Mouse (Mus musculus): ENCODE measurements around the gene Gm49333.

Gene Gm49333

DNA sequence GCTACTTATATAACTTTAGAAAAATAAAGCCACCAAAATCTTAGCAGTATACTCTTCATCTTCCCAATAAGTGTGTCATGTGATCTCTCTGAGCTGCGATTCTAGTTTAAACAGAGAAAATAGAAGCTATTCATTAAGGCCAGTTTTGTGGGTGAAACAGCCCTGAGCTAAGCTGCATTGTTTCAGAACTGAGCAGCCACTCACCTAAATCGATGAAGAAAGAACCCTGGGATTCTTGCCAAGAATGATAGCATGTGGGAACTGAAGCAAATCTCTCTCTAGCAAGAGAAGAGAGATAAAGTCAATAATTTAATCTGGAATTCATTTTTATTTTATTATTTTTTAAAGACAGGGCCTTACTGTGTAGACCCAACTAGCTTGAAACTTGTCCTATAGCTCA lies 11.8 kb downstream of the Gm49333 start:
- 25% methylated on average over 2 of the region's 2 CpGs for WGBS

DNA sequence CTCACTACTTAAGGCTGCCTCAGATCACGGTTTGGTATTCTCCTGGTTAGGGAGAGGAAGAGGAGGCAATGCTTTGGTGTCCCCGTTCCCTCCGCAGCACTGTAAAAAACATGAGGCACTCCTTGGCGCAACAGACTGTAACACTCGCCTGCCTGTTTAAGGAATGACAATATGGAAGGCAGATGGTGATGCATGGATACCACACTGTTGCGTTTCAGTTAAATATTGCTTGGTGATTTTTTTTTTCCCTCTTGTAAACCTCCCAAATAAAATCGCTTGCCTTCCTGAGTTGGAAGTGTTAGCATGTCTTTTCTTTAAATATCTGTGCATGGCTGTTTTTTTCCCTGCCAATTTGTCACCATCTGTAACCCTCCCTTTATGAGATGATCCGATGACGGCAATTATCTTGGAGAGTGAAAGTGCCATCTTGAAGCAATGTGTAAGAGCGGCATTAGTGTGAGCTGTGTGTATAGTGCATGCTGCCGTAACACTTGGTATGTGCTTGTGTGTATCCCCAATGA lies 17.5 kb downstream of the Gm49333 start:
- 41% methylated on average over 11 of the region's 11 CpGs for WGBS

DNA sequence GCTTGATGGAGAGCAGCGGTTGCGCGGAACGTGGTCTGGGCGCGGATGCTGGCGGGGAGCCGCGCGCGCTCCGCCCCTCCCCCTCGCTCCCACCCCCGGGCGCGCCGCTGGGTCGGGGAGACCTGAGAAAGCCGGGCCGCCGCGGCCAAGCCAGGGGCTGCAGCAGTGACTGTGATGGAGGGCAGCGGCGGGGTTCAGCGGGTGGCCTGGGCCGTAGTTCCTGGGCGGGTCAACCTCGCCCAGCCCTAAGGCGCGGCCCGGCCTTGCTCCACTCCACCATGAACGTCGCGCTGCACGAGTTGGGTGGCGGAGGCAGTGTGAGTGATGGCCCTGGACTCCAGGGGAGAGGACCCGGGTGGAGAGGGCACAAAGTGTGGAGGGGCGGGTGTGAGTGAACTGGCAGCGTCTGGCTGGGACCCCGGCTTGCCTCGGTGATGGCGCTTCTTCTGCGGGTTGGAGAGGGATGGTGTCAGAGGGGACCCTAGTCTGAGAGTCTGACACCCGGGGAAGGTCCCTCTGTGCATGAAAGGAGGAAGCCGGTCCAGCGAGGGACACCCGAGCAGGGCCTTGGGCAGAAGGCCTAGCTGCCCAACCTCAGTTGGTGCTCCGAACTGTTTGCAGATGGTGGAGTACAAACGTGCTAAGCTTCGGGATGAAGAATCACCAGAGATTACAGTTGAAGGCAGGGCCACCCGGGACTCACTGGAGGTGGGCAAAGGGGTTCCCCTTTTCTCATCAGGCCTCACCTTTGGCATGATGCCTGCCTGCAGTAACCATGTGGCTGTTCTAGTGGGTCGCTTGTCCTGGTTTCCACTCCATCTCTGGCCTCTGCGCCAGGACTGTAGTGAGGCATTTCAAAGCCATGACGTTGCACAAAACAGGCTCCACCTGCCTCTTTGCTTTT lies 18.6 kb downstream of the Gm49333 start, which contains the start of gene Ece2:
Gene Ece2, plus strand, starts transcription at position 98 of the 904 bp plus-strand sequence.
- 7% methylated on average over 54 of the region's 54 CpGs for WGBS

DNA sequence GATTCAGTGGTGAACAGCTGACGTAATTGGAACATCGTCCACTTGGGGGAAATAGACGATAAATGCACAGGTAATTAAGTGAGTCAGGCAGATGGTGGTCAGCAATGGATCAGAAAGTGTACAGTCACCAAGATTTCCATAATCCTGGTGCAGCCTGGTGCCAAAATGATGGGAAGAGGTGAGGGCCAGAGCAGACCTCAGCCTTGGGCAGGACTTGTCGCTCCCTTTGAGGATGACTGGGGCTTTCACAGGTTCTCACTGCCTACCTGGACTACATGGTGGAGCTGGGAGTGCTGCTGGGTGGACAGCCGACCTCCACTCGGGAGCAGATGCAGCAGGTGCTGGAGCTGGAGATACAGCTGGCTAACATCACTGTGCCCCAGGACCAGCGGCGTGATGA lies 26.0 kb downstream of the Gm49333 start:
- 87% methylated on average over 8 of the region's 8 CpGs for WGBS

DNA sequence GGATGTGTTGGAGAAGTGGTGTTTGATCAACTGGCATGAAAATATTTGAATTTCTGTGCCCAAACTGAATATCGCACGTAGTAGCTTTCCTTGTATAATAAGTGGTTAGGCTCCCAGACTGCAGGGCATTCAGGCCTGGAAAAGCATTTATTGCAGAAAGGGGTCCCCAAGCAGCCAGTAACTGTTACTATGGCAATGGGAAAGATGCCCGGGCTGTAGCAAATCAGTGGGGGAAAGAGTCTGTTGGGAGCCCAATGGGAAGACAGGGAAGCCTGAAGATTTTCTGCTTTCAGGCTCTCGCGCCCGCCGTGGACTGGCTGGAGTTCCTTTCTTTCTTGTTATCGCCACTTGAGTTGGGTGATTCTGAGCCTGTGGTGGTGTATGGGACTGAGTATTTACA lies 27.0 kb downstream of the Gm49333 start:
- 30% methylated on average over 8 of the region's 8 CpGs for WGBS

DNA sequence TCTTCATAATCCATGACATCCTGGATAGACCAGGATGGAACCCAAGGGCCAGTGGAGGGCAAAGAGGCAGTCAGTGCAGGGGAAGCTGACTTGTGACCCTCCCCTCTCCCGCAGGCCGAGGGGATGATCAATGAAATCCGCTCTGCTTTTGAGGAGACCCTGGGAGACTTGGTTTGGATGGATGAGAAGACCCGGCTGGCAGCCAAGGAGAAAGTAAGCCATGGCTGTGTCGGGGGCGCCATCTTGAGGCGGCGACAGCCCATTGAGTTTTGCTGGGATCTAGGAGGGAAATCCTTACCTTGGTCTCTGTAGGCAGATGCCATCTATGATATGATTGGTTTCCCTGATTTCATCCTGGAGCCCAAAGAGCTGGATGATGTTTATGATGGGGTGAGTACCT lies 30.8 kb downstream of the Gm49333 start:
- WGBS, result under 1% methylated on average over 8 of the region's 8 CpGs

DNA sequence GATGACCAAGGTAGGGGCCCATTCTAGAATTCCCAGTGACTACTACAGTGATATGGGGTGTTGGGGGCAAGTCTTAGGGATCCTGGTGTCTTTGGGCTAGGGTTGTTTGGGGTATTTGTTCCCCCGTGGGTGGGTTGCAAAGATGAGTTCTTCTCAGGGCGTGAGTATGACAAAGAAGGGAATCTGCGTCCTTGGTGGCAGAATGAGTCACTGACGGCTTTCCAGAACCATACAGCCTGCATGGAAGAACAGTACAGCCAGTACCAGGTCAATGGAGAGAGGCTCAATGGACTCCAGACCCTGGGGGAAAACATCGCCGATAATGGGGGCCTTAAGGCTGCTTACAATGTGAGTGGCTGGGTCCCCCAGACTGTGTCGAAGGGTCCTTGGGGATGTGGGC lies 32.5 kb downstream of the Gm49333 start:
- 87% methylated on average over 7 of the region's 7 CpGs for WGBS

DNA sequence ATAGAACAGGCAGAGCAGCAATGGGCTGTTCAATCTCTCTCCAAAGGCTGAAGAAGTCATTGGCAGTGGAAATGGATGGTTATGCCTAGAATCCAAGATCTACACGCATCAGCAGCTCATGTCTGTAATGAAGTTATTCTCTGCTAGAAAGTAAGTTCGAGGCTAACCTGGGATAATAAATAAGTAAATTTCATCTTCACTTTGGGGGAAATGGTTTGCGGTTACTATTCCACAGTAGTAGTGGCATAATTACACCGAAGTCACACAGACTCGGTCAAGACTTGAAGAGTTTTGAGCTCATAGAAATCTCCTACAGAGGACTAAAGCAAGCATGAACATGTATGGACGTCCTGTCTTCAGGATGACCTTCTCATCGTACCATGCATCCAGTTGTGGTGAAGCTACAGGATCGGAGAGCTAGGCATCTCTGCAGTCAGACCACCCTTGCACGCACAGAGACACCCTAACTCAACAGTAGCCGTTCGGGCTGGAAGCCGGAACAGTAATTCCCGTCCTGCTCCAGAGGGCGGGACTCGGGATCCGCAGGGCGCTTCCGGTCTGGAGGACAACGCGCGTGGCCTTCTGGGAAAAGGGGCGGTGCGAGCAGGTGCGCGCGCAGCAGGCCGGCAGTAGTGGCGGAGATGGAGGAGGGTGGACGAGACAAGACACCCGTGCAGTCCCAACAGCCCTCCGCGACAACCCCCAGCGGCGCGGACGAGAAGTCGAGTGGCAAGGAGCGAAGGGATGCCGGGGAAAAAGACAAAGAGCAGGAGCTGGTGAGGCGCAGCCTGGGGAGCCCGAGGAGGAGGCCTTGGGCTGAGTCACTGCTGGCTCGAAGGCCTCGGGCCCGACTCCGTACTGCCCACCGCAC lies 39.9 kb downstream of the Gm49333 start, which contains the start of gene Psmd2:
Gene Psmd2, plus strand, starts transcription at position 577 of the 871 bp plus-strand sequence.
- WGBS, result 1% methylated on average over 46 of the region's 46 CpGs

DNA sequence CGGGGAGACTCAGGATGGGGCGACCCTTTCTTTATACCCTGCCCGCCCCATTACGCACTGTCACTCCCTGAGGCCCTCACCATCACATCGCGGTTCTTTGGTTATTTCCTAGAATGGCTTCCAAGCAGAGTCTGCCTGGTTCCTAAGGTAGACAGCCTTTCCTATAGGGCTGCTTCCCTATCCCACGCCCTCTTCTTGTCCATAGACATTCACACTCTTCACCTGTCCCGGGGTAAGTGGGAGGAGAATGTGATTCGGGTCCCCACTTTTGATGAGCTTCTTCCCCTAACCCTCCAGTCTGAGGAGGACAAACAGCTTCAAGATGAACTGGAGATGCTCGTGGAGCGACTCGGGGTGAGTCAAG lies 40.5 kb downstream of the Gm49333 start:
- WGBS, result 5% methylated on average over 12 of the region's 12 CpGs

DNA sequence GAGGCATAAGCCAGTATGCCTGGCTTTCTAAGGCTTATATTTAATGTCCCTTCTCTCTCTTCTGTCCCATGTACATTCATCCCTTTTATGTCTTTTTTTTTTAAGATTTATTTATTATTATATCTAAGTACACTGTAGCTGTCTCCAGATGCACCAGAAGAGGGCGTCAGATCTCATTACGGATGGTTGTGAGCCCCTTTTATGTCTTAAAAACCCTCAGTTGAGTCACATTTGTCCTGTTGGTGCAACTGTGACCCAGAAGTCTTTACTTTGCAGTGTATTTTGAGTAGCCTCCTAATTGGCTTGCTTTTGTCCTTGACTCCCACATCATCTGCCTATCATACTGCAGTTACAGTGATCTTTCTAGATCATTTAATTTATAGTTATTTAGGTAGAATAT lies 41.9 kb downstream of the Gm49333 start:
- 40% methylated on average over 2 of the region's 2 CpGs for WGBS

DNA sequence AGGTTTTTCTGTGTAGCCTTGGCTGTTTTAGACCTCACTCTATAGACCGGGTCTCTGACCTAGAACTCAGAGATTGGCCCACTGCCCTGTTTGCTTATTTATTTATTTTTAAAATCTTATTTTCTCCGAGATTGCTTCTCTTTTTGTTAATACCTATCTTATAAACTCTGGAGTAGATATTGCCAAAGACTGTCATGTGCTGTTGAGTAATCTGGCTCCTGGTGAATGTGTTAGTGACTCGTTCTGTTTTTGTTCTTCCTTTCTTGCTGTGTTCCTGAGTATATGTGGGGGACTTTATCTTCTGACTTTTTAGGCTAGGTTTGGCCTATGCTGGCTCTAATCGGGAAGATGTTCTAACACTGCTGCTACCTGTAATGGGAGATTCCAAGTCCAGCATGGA lies 46.3 kb downstream of the Gm49333 start:
- WGBS, result 73% methylated on average over 4 of the region's 4 CpGs

DNA sequence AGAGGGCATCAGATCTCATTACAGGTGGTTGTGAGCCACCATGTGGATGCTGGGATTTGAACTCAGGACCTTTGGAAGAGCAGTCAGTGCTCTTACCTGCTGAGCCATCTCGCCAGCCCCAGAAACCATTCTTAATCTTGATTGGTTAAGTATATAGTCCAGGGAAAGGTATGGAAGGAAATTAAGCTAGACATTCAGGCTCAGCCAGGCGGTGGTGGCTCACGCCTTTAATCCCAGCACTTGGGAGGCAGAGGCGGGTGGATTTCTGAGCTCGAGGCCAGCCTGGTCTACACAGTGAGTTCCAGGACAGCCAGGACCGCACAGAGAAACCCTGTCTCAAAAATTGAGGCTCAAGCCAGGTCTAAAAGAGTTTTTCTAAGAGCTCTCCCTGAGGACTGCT lies 56.6 kb downstream of the Gm49333 start, which contains the start of gene Eif4g1:
Gene Eif4g1, plus strand, starts transcription at position 301 of the 400 bp plus-strand sequence.
- WGBS, result 96% methylated on average over 5 of the region's 6 CpGs

DNA sequence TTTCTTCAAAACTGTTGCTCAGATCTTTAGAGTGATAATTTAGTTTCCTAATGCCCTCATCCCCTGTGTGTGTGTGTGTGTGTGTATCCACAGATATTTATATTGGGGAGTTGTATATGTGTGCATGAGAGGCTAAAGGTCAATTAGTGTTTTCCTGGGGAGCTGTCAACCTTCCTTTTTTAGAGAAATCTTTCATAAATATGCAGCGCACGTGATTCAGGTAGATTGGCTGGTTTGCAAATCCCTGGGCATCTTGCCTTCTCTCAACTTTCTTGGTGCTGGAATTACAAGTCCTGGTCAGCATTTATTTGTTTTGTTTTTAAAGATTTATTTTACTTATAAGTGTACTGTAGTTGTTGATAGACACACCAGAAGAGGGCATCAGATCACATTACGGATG lies 58.9 kb downstream of the Gm49333 start:
- WGBS, result 89% methylated on average over 3 of the region's 3 CpGs

DNA sequence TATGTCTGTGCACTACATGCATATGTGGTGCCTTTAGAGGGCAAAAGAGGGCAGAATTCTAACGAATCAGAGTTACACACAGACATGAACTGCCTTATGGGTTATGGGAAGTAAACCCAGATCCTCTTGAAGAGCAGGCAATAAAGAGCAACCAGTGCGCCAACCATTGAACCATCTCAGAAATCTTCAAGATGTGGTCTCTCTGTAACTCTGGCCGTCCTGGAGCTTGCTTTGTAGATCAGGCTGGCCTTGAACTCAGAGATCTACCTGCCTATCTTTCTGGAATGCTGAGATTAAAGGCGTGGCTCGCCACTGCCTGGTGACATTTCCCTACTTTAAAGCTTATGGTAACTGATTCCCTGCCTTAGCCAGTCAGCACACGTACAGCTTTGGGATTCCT lies 60.5 kb downstream of the Gm49333 start:
- 21% methylated on average over 6 of the region's 6 CpGs for WGBS

DNA sequence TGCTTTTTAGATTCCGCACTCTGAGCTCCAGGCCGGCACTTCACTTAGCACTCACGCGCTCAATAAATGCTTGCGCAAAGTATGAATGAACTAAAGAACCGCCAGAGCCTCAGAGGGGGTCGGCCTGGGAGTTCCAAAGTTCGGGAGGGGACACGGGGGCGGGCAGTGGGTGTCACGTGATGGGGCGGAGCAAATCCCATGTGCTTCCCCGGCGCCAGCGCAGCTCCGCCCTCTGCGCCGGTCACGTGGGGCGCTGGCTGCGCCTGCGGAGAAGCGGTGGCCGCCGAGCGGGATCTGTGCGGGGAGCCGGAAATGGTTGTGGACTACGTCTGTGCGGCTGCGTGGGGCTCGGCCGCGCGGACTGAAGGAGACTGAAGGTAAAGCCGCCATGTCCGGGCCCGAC lies 61.1 kb downstream of the Gm49333 start:
- under 1% methylated on average over 37 of the region's 38 CpGs for WGBS

DNA sequence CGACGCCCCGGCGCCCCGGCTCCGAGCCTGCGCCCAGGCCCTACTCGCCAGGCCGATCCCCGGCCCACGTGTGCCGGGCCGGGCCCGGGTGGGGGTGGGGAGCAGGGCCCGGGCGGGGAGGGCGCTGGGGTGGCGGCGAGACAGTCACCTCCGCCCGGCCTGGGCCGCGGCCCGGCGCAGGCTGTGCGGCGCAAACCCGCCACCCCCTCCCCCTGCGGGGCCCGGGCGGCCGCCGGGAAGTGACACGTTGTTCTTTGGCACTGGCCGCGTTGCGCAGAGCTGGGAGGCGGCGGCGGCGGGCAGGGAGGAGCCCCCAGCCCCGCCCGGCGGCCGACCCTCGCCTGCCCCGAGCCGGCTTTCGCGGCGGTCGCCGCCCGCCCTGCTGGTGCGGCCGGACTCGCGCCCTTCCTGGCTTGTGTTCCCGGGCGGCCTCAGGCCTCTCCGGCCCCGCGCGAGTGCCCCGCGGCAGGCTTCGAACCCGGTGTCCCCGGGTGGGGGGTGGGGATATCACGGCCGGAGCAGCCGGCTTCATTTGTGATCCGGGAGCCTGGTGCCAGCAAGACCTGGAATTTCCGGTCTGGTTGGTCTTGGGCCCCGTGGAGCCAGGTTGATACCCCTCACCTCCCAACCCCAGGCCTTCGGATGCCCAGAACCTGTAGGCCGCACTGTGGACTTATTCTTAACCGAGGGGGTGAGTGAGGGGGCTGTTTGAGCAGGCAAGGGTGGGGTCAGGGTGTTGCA lies 61.7 kb downstream of the Gm49333 start:
- under 1% methylated on average over 70 of the region's 78 CpGs for WGBS

DNA sequence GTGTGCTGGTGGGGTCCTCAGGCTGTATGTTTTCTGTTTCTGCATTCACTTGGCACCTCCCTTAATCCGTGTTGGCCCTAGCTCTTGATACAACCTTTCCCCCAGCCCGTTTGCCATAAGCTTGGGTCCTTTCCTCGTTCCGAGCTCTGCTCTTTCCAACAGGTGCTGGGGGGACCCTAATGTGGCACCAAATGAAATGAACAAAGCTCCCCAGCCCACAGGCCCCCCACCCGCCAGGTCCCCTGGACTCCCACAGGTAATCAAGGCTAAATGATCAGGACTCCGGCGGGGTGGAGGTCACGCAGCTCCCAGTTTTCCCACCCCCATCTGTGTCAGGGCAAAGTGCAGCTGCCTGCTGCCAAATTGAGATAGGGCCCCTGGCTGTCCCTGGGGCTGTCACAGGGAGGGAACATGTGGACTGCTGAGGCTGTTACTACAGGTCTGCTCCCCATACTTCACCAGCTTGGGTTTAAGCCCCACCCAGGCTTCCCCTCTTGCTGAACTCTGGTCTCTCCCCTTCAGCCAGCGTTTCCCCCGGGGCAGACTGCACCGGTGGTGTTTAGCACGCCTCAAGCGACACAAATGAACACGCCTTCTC lies 62.4 kb downstream of the Gm49333 start:
- 8% methylated on average over 14 of the region's 14 CpGs for WGBS

DNA sequence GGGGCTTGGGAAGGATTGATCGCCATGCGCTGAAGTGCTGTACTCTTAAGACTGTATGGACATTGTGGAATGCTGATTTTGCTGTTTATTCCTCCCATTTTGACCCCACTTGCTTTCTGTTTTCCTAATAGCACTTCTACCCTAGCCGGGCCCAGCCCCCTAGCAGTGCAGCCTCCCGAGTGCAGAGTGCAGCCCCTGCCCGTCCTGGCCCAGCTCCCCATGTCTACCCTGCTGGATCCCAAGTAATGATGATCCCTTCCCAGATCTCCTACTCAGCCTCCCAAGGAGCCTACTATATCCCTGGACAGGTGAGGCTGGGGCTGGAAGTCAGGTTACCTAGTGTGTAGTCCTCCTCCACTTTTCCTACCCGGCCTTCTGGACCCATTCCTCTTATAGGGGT lies 63.8 kb downstream of the Gm49333 start:
- WGBS, result 81% methylated on average over 6 of the region's 6 CpGs

DNA sequence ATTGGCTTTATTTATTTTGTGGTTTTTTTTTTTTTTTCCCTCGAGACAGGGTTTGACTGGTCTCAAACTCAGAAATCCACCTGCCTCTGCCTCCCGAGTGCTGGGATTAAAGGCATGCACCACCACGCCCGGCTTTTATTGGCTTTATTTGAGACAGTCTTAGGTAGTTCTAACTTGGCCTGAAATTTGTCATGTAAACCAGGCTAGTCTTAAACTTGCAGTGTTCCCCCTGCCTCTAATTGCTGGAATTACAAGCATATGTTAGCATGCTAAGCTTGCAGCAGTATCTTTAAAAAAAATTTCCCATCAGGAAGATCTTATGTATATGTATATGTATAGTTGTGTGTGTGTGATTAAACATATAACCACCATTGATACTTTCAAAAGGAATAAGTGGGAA lies 65.3 kb downstream of the Gm49333 start:
- 69% methylated on average over 4 of the region's 4 CpGs for WGBS

DNA sequence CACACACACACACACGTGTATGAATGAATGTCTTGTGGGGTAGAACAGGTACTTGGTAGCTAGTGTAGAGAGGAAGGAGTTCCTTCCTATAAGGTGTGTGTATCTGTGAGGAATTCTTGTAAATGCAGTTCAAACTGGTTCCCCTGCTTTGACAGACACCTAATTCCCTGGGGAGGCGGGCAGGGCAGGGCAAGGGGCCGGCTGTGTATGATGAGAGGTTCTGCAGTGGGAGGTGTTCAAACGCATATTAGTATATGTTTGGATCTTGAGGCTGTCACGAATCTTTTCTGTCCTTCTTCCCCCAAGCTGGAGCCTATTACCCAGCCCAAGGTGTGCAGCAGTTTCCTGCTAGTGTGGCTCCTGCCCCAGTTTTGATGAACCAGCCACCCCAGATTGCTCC lies 66.0 kb downstream of the Gm49333 start:
- 58% methylated on average over 5 of the region's 5 CpGs for WGBS

DNA sequence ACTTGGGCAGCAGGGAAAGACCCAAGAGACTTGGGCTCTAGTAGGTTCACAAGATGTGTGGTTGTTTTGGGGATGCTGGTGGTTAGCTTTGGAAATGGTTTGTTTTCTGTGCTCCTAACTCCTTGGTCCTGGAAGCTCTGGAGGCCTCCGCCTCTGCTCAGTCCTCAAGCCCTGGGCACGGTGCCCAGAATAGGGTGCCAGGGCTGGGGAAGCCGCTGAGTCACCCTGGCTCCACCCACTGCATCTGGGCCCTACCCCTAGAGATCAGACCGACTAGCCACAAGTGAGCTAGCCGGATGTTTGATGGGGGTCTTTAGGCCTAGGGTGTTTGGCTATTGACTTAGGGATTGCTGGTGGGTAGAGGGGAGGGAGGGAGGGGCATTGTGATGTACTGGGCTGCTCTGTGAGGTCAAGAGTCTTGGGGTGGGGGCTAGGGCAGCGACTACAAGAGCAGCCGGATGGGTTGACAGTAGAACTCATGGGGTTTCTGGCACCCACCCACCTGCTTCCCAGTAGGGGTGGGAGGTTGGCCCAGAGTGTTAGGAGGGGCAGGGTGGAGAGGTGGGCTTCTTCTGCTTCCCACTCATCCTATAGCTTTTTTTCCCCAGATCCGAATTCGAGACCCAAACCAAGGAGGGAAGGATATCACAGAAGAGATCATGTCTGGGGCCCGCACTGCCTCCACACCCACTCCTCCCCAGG lies 66.7 kb downstream of the Gm49333 start:
- 36% methylated on average over 10 of the region's 10 CpGs for WGBS
